Mouse (Mus musculus) retina, embryonic 14.5 days (tissue): ENCODE measurements around the gene Slc36a3.

Experiments
- DNase-seq: peaks from one replicate; pipeline ENCODE4 v3.0.0-alpha.2; 2015; ENCODE audit warnings: low spot score

Slc36a3 gene

GRCm38 (mm10) chr11:55151608-55152007 is at the start of gene Slc36a3:
Slc36a3 (minus strand) TSS chr11:55151708.
- no peak for DNase-seq

- no peak for DNase-seq
Observed at GRCm38 (mm10) chr11:55197740-55198510, 46.4 kb upstream of the Slc36a3 start.

- no peak for DNase-seq
Observed at GRCm38 (mm10) chr11:55197086-55197485, 45.6 kb upstream of the Slc36a3 start.

- no peak for DNase-seq
Observed at GRCm38 (mm10) chr11:55190216-55190615, 38.7 kb upstream of the Slc36a3 start.

GRCm38 (mm10) chr11:55187777-55188176 is 36.3 kb upstream of the Slc36a3 start:
- no peak for DNase-seq

GRCm38 (mm10) chr11:55187292-55187691 is 35.8 kb upstream of the Slc36a3 start:
- DNase-seq: no peak

- DNase-seq: no peak
Observed at GRCm38 (mm10) chr11:55184733-55185291, 33.3 kb upstream of the Slc36a3 start, which contains the start of gene Slc36a2. Slc36a2 (minus strand) TSS chr11:55185077.

- no peak for DNase-seq
Observed at GRCm38 (mm10) chr11:55184246-55184645, 32.7 kb upstream of the Slc36a3 start.

GRCm38 (mm10) chr11:55183124-55183523 is 31.6 kb upstream of the Slc36a3 start:
- no peak for DNase-seq

- no peak for DNase-seq
Observed at GRCm38 (mm10) chr11:55179856-55180255, 28.3 kb upstream of the Slc36a3 start.

- no peak for DNase-seq
Observed at GRCm38 (mm10) chr11:55178830-55179229, 27.3 kb upstream of the Slc36a3 start.

GRCm38 (mm10) chr11:55170501-55170900 is 19.0 kb upstream of the Slc36a3 start:
- no peak for DNase-seq

- DNase-seq: no peak
Observed at GRCm38 (mm10) chr11:55168914-55169313, 17.4 kb upstream of the Slc36a3 start.

GRCm38 (mm10) chr11:55168504-55168903 is 17.0 kb upstream of the Slc36a3 start:
- no peak for DNase-seq

- no peak for DNase-seq
Observed at GRCm38 (mm10) chr11:55165748-55166147, 14.2 kb upstream of the Slc36a3 start.

GRCm38 (mm10) chr11:55164723-55165122 is 13.2 kb upstream of the Slc36a3 start:
- DNase-seq: peak; percentile 47

GRCm38 (mm10) chr11:55162670-55163069 is 11.2 kb upstream of the Slc36a3 start:
- DNase-seq: peak; percentile 54

GRCm38 (mm10) chr11:55158785-55159359 is 7.4 kb upstream of the Slc36a3 start:
- peak; percentile 84 for DNase-seq

GRCm38 (mm10) chr11:55155070-55155421 is 3.5 kb upstream of the Slc36a3 start:
- no peak for DNase-seq

- DNase-seq: no peak
Observed at GRCm38 (mm10) chr11:55154398-55155069, 3.0 kb upstream of the Slc36a3 start.

GRCm38 (mm10) chr11:55148461-55148860 is 3.0 kb downstream of the Slc36a3 start:
- DNase-seq: no peak

- DNase-seq: no peak
Observed at GRCm38 (mm10) chr11:55147423-55147822, 4.1 kb downstream of the Slc36a3 start.

GRCm38 (mm10) chr11:55146855-55147254 is 4.7 kb downstream of the Slc36a3 start:
- DNase-seq: no peak
